Mouse (Mus musculus) cortical plate, adult 2 months (tissue): Measurements from ENCODE around the gene Adcy7.

Experiments
- CTCF ChIP-seq: fragments of 200-500 bp; IDR thresholded peaks from 2 replicates; pipeline ENCODE4 v1.5.1; 2011; ENCODE audit warnings: mild to moderate bottlenecking, control low read depth, low read length; ENCODE audit not compliant: insufficient read depth; ENCODE audit errors: extremely low read depth
- POLR2A ChIP-seq: fragments of 200-500 bp; IDR thresholded peaks from 2 replicates; pipeline ENCODE4 v1.6.1; 2011; ENCODE audit warnings: mild to moderate bottlenecking, low read length, control low read depth; ENCODE audit not compliant: insufficient read depth; ENCODE audit errors: extremely low read depth

DNA sequence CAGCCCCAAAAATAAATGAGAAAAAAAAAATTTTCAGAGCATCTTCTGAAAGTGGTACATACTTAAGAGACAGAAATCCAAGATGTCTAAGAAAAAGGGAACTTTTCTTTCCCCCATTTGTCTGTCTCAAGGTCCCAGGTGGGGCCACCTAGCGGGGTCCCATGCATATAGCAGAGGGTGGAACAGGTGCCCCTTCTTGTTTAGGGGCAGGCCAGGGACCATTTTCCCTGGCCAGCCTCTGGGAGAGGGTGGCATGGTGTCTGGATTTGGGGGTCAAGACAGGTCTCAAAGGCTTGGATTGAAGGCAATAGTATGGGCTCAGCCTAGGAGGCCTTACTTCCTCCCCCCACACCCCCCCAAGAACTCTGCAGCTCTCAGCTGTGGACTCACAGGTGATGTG, 17.7 kb downstream of the Adcy7 start:
- no peak for TF ChIP-seq CTCF
- TF ChIP-seq POLR2A: no peak
